Comparison of ENCODE assay signal across 33 mouse cellular contexts in genomic region chr4:95686775-95687174, GRCm38 (mm10).
"Had no signal": no experiment of that assay in that cellular context is flagged by ENCODE, and none has a peak within 500 bp of the region (broad histone marks: within the 10 kb centered on the region; RNA-seq: fewer than 3 reads in every experiment).

No protein-coding gene starts in this region.

- H3K4me2 ChIP-seq: heart, embryonic 11.5 days; heart, embryonic 12.5 days; heart, embryonic 13.5 days; heart, embryonic 15.5 days; hindbrain, embryonic 12.5 days; hindbrain, embryonic 13.5 days; hindbrain, embryonic 14.5 days; hindbrain, embryonic 15.5 days; intestine, embryonic 15.5 days; kidney, embryonic 15.5 days had no signal

- H3K4me3 ChIP-seq: heart, embryonic 10.5 days; heart, embryonic 12.5 days; heart, embryonic 13.5 days; heart, embryonic 15.5 days; hindbrain, embryonic 10.5 days; hindbrain, embryonic 12.5 days; hindbrain, embryonic 13.5 days; hindbrain, embryonic 15.5 days; intestine, embryonic 15.5 days; kidney, embryonic 15.5 days; layer of hippocampus, adult 2 months had no signal

- ATAC-seq: hindbrain, embryonic 16.5 days; hindbrain, postnatal 0 days; inflammation-experienced regulatory T-cells, adult 6 months; intestine, embryonic 15.5 days; intestine, embryonic 16.5 days; intestine, postnatal 0 days had no signal

- DNase-seq: heart, postnatal 14 days; heart, postnatal 36 days; heart, postnatal 4 days; kidney, adult 11 months; kidney, adult 18-20 months; kidney, adult 8-10 months; kidney, adult 9 months; kidney, postnatal 10 days; kidney, postnatal 14 days; kidney, postnatal 25 days; kidney, postnatal 36 days; kidney, postnatal 4 days; layer of hippocampus, adult 9-11 months; layer of hippocampus, postnatal 36 days had no signal

- H3K9me3 ChIP-seq: heart, embryonic 10.5 days; heart, embryonic 12.5 days; heart, embryonic 13.5 days; heart, embryonic 15.5 days; hindbrain, embryonic 10.5 days; hindbrain, embryonic 12.5 days; hindbrain, embryonic 13.5 days; hindbrain, embryonic 15.5 days; intestine, embryonic 15.5 days; kidney, embryonic 15.5 days had no signal

- H3K9ac ChIP-seq: heart, embryonic 12.5 days; heart, embryonic 13.5 days; heart, embryonic 15.5 days; hindbrain, embryonic 12.5 days; hindbrain, embryonic 13.5 days; hindbrain, embryonic 14.5 days; hindbrain, embryonic 15.5 days; intestine, embryonic 15.5 days; kidney, embryonic 15.5 days had no signal

- H3K27me3 ChIP-seq: heart, embryonic 12.5 days; heart, embryonic 13.5 days; heart, embryonic 15.5 days; hindbrain, embryonic 12.5 days; hindbrain, embryonic 13.5 days; hindbrain, embryonic 15.5 days; intestine, embryonic 15.5 days; kidney, embryonic 15.5 days had no signal

- H3K36me3 ChIP-seq: heart, embryonic 10.5 days; heart, embryonic 12.5 days; heart, embryonic 13.5 days; heart, embryonic 15.5 days; hindbrain, embryonic 10.5 days; hindbrain, embryonic 12.5 days; hindbrain, embryonic 13.5 days; hindbrain, embryonic 15.5 days; intestine, embryonic 15.5 days; kidney, embryonic 15.5 days had no signal

- H3K4me1 ChIP-seq: intestine, embryonic 15.5 days had no signal

- H3K27ac ChIP-seq: heart, embryonic 10.5 days; heart, embryonic 13.5 days; heart, embryonic 15.5 days; hindbrain, embryonic 10.5 days; hindbrain, embryonic 12.5 days; hindbrain, embryonic 13.5 days; hindbrain, embryonic 14.5 days; hindbrain, embryonic 15.5 days; hindbrain, postnatal 0 days; intestine, embryonic 15.5 days; kidney, embryonic 15.5 days; kidney, postnatal 0 days; layer of hippocampus, adult 2 months had no signal
